In the genomic region with DNA sequence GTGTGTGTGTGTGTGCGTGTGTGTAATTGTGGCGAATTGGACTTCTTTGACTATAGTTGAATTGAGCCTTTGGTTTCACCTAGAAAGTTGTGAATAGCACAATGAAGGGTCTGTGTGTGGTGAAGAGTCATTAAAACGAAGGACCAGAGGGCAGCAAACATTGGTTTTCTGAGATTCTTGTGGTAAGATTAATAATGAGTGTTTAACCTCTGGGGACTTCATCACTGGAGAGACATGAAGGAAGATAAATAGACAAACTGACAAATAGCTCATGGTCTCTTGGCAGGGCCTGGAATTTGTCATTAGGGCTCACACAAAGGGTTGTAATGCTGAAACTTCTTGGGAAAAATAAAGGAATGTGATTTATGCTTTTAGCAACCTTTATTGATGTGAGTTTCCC, we compare ENCODE assay signal across 17 mouse cellular contexts. TPM values are rescaled to one million over a fixed set of nuclear protein-coding genes. Genes with fewer than 3 reads are reported as not detected.
"Had no signal": no experiment of that assay in that cellular context is flagged by ENCODE, and none has a peak within 500 bp of the region (broad histone marks: within the 10 kb centered on the region; RNA-seq: fewer than 3 reads in every experiment).

No protein-coding gene starts in this region.

- ATAC-seq: liver, postnatal 0 days had no signal

- H3K9me3 ChIP-seq: kidney, embryonic 15.5 days; liver, embryonic 13.5 days; lung, embryonic 15.5 days; megakaryocyte, embryonic 14.5 days; neural tube, embryonic 12.5 days had no signal

- H3K27me3 ChIP-seq: kidney, embryonic 15.5 days; liver, embryonic 13.5 days; lung, embryonic 15.5 days; neural tube, embryonic 12.5 days had no signal

- H3K9ac ChIP-seq: kidney, embryonic 15.5 days; liver, embryonic 13.5 days; liver, postnatal 0 days; lung, embryonic 15.5 days; neural tube, embryonic 12.5 days had no signal

- H3K27ac ChIP-seq: kidney, embryonic 15.5 days; left cerebral cortex, adult 2 months; liver, embryonic 13.5 days; lung, embryonic 15.5 days; macrophage; neural tube, embryonic 12.5 days had no signal

- DNase-seq: kidney, postnatal 14 days; liver; liver, embryonic 13.5 days; liver, postnatal 0 days; lung, postnatal 14 days; midbrain, embryonic 14.5 days; right cerebral cortex, postnatal 4 days; spleen, adult 18-20 months; thymus, adult 2 months; thymus, postnatal 25 days had no signal

- H3K4me3 ChIP-seq: kidney, embryonic 15.5 days; left cerebral cortex, adult 2 months; liver, embryonic 13.5 days; lung, embryonic 15.5 days; megakaryocyte, embryonic 14.5 days; neural tube, embryonic 12.5 days had no signal

- H3K36me3 ChIP-seq: kidney, embryonic 15.5 days; liver, embryonic 13.5 days; lung, embryonic 15.5 days; neural tube, embryonic 12.5 days had no signal

- H3K4me1 ChIP-seq: kidney, embryonic 15.5 days; liver, embryonic 13.5 days; lung, embryonic 15.5 days; megakaryocyte, embryonic 14.5 days had no signal

- H3K4me2 ChIP-seq: kidney, embryonic 15.5 days; liver, embryonic 13.5 days; lung, embryonic 15.5 days; neural tube, embryonic 12.5 days had no signal

RNA-seq across cellular contexts. Expression of a gene that starts 58.9 kb away (rescaled TPM):
- total RNA-seq: monocyte, adult 5-6 weeks had no signal
- polyA plus RNA-seq: macrophage had no signal
